Mouse (Mus musculus) 3134 (cell line): ENCODE data around the gene Gas7.

ENCODE experiments used
- DNase-seq: peaks from one replicate; pipeline ENCODE4 v3.0.0-alpha.2; 2011; ENCODE audit warnings: low spot score; ENCODE audit not compliant: insufficient read length; ENCODE audit errors: extremely low read depth

Gas7 gene

GRCm38 (mm10) chr11:67651731-67652130 is 196.5 kb downstream of the Gas7 start:
- no peak for DNase-seq

- no peak for DNase-seq
Measured at GRCm38 (mm10) chr11:67652194-67652892, 197.1 kb downstream of the Gas7 start.

GRCm38 (mm10) chr11:67652893-67653255 is 197.6 kb downstream of the Gas7 start:
- DNase-seq: no peak

GRCm38 (mm10) chr11:67653521-67654090 is 198.4 kb downstream of the Gas7 start:
- no peak for DNase-seq

- DNase-seq: no peak
Measured at GRCm38 (mm10) chr11:67654514-67654913, 199.3 kb downstream of the Gas7 start.

GRCm38 (mm10) chr11:67655236-67655959 is 200.2 kb downstream of the Gas7 start:
- DNase-seq: no peak

- no peak for DNase-seq
Measured at GRCm38 (mm10) chr11:67656366-67656765, 201.1 kb downstream of the Gas7 start.

GRCm38 (mm10) chr11:67656811-67657210 is 201.6 kb downstream of the Gas7 start:
- no peak for DNase-seq

- DNase-seq: no peak
Measured at GRCm38 (mm10) chr11:67657685-67658382, 202.6 kb downstream of the Gas7 start.

- DNase-seq: no peak
Measured at GRCm38 (mm10) chr11:67661465-67661864, 206.2 kb downstream of the Gas7 start.

- no peak for DNase-seq
Measured at GRCm38 (mm10) chr11:67663437-67663836, 208.2 kb downstream of the Gas7 start.

GRCm38 (mm10) chr11:67664261-67664660 is 209.0 kb downstream of the Gas7 start:
- no peak for DNase-seq

- DNase-seq: no peak
Measured at GRCm38 (mm10) chr11:67664918-67665317, 209.7 kb downstream of the Gas7 start.

GRCm38 (mm10) chr11:67666129-67666528 is 210.9 kb downstream of the Gas7 start:
- no peak for DNase-seq

GRCm38 (mm10) chr11:67667531-67668332 is 212.5 kb downstream of the Gas7 start:
- no peak for DNase-seq

GRCm38 (mm10) chr11:67668460-67669007 is 213.3 kb downstream of the Gas7 start:
- DNase-seq: no peak

GRCm38 (mm10) chr11:67670031-67670430 is 214.8 kb downstream of the Gas7 start:
- no peak for DNase-seq

- no peak for DNase-seq
Measured at GRCm38 (mm10) chr11:67672140-67672539, 216.9 kb downstream of the Gas7 start.

- DNase-seq: no peak
Measured at GRCm38 (mm10) chr11:67675562-67676540, 220.6 kb downstream of the Gas7 start.
